Mouse (Mus musculus) limb, embryonic 14.5 days (tissue): ENCODE measurements at regions not wholly inside any gene's neighbourhood (a gene's known extent, or its start where the extent isn't known, plus 50 kb on each side); places are given as distances from the start of the nearest gene placed in this dataset.
"Not testable (repeated sequence)": the region's sequence is repeated elsewhere in the genome, so short reads cannot be mapped to it uniquely, and the experiment has no call there.

Experiments used
- ATAC-seq: fragments of 200-750 bp; cut with Nextera tagmentation; 2 replicates; pipeline ENCODE4 v1.8.0; 2017; ENCODE audit warnings: low read depth, moderate number of reproducible peaks, moderate TSS enrichment; ENCODE audit not compliant: low FRiP score
- DNase-seq: peaks from one replicate; pipeline ENCODE4 v3.0.0-alpha.2; 2015; ENCODE audit warnings: low spot score
- H3K27ac ChIP-seq: fragments of 300-500 bp; sonication (generic); replicated peaks from 2 replicates; pipeline ENCODE4 v1.5.1; 2014; ENCODE audit warnings: low read depth, mild to moderate bottlenecking, low read length, moderate library complexity, mixed read lengths
- H3K27me3 ChIP-seq: fragments of 300-500 bp; sonication (generic); 2 replicates; pipeline ENCODE4 v1.6.1; 2014; ENCODE audit warnings: low read length, mixed read lengths; ENCODE audit not compliant: control insufficient read depth, insufficient read depth
- H3K36me3 ChIP-seq: fragments of 300-500 bp; sonication (generic); 2 replicates; pipeline ENCODE4 v1.6.1; 2014; ENCODE audit warnings: mild to moderate bottlenecking, low read length, moderate library complexity, mixed read lengths; ENCODE audit not compliant: control insufficient read depth, insufficient read depth
- H3K4me1 ChIP-seq: fragments of 300-500 bp; sonication (generic); 2 replicates; pipeline ENCODE4 v1.6.1; 2014; ENCODE audit warnings: antibody characterized with exemption, low read length, mixed read lengths; ENCODE audit not compliant: control insufficient read depth, insufficient read depth
- H3K4me2 ChIP-seq: fragments of 300-500 bp; sonication (generic); replicated peaks from 2 replicates; pipeline ENCODE4 v1.6.1; 2014; ENCODE audit warnings: low read depth, mild to moderate bottlenecking, low read length, moderate library complexity; ENCODE audit not compliant: severe bottlenecking
- H3K4me3 ChIP-seq: fragments of 300-500 bp; sonication (generic); replicated peaks from 2 replicates; pipeline ENCODE4 v1.5.1; 2014; ENCODE audit warnings: low read length
- H3K9ac ChIP-seq: fragments of 300-500 bp; sonication (generic); 2 replicates; pipeline ENCODE4 v1.6.1; 2014; ENCODE audit warnings: mild to moderate bottlenecking, low read depth, low read length, moderate library complexity; ENCODE audit not compliant: severe bottlenecking
- H3K9me3 ChIP-seq: fragments of 300-500 bp; sonication (generic); 2 replicates; pipeline ENCODE4 v1.6.1; 2016; ENCODE audit warnings: low read length; ENCODE audit not compliant: control insufficient read depth
- POLR2A ChIP-seq: fragments of 200-500 bp; IDR thresholded peaks from 2 replicates; pipeline ENCODE4 v1.8.0; 2012; ENCODE audit warnings: inconsistent platforms, mild to moderate bottlenecking, moderate library complexity, borderline replicate concordance; ENCODE audit not compliant: insufficient read depth, insufficient read length; ENCODE audit errors: extremely low read depth
- WGBS: fragments of 180-500 bp; shearing (Covaris S2); extraction: QIAGEN DNeasy Blood & Tissue Kit; methylation state at CpG from one replicate; pipeline ENCODE4 v1.1.7; 2014; 5-methylcytosine and 5-hydroxymethylcytosine counted together

- 78% methylated on average over 7 of the region's 7 CpGs for WGBS
- DNase-seq = no peak
- Histone ChIP-seq H3K4me1 (no peaks in the 10 kb centered on the region), H3K9ac (no peak overlapping the region), H3K9me3 (no peaks in the 10 kb centered on the region), H3K4me2 (no peak overlapping the region), H3K4me3 (no peak overlapping the region), H3K36me3 (no peaks in the 10 kb centered on the region), H3K27me3 (no peaks in the 10 kb centered on the region), H3K27ac (no peak overlapping the region)
- no peak for ATAC-seq
- no peak for TF ChIP-seq POLR2A
These were observed 1638.0 kb downstream of the Car8 start for GRCm38 (mm10) chr4:6600766-6601367.

GRCm38 (mm10) chr4:6596321-6596720 is 1642.5 kb downstream of the Car8 start:
- H3K9ac ChIP-seq = no peak overlapping the region
- no peaks in the 10 kb centered on the region for H3K27me3 ChIP-seq
- H3K9me3 ChIP-seq = no peaks in the 10 kb centered on the region
- ATAC-seq (no peak), DNase-seq (no peak)
- no peak overlapping the region for H3K4me3 ChIP-seq
- no peaks in the 10 kb centered on the region for H3K4me1 ChIP-seq
- no peak overlapping the region for H3K4me2 ChIP-seq
- no peaks in the 10 kb centered on the region for H3K36me3 ChIP-seq
- H3K27ac ChIP-seq = no peak overlapping the region
- no peak for TF ChIP-seq POLR2A
- WGBS = 53% methylated on average over 1 of the region's 1 CpGs

- not testable (repeated sequence) for H3K4me1 ChIP-seq, H3K36me3 ChIP-seq, DNase-seq, ATAC-seq, H3K9me3 ChIP-seq, H3K27ac ChIP-seq, H3K4me3 ChIP-seq, H3K9ac ChIP-seq, H3K27me3 ChIP-seq, H3K4me2 ChIP-seq
- WGBS = 65% methylated on average over 3 of the region's 3 CpGs
These were observed 1646.0 kb downstream of the Car8 start for GRCm38 (mm10) chr4:6592890-6593289.

- no peak overlapping the region for H3K27ac ChIP-seq
- H3K27me3 ChIP-seq = no peaks in the 10 kb centered on the region
- no peak overlapping the region for H3K4me2 ChIP-seq
- DNase-seq (peak; percentile 66), ATAC-seq (0 out of 2 replicates have a peak, but pooled peaks have one; percentile 30)
- no peak overlapping the region for H3K9ac ChIP-seq
- no peaks in the 10 kb centered on the region for H3K36me3 ChIP-seq
- H3K4me3 ChIP-seq = no peak overlapping the region
- 28% methylated on average over 11 of the region's 11 CpGs for WGBS
- H3K4me1 ChIP-seq = no peaks in the 10 kb centered on the region
- H3K9me3 ChIP-seq = no peaks in the 10 kb centered on the region
- TF ChIP-seq POLR2A = no peak
These were observed 1677.1 kb downstream of the Car8 start for GRCm38 (mm10) chr4:6561604-6562357.

- Histone ChIP-seq H3K4me2 (no peak overlapping the region), H3K4me3 (no peak overlapping the region), H3K36me3 (no peaks in the 10 kb centered on the region), H3K27me3 (no peaks in the 10 kb centered on the region), H3K9ac (no peak overlapping the region), H3K9me3 (no peaks in the 10 kb centered on the region), H3K4me1 (no peaks in the 10 kb centered on the region), H3K27ac (no peak overlapping the region)
- no peak for TF ChIP-seq POLR2A
- WGBS = 88% methylated on average over 5 of the region's 5 CpGs
- DNase-seq (no peak), ATAC-seq (no peak)
These were observed 1699.2 kb downstream of the Car8 start for GRCm38 (mm10) chr4:6539626-6540025.

GRCm38 (mm10) chr4:6532441-6532840 is 1706.4 kb downstream of the Car8 start:
- no peaks in the 10 kb centered on the region for H3K9me3 ChIP-seq
- no peaks in the 10 kb centered on the region for H3K36me3 ChIP-seq
- TF ChIP-seq POLR2A = no peak
- no peaks in the 10 kb centered on the region for H3K4me1 ChIP-seq
- DNase-seq (no peak), ATAC-seq (no peak)
- no peak overlapping the region for H3K27ac ChIP-seq
- no peak overlapping the region for H3K9ac ChIP-seq
- no peak overlapping the region for H3K4me2 ChIP-seq
- no peaks in the 10 kb centered on the region for H3K27me3 ChIP-seq
- no peak overlapping the region for H3K4me3 ChIP-seq
- WGBS = 81% methylated on average over 1 of the region's 1 CpGs
